Mouse (Mus musculus) cerebellum, adult 2 months (tissue): Measurements from ENCODE around the gene Ssbp3.

ENCODE experiments used
- CTCF ChIP-seq: fragments of 200-500 bp; IDR thresholded peaks from 2 replicates; pipeline ENCODE4 v1.5.1; 2011; ENCODE audit warnings: low read depth, mild to moderate bottlenecking, control low read depth, low read length, moderate library complexity, borderline replicate concordance; ENCODE audit not compliant: insufficient read depth
- POLR2A ChIP-seq: fragments of 200-500 bp; IDR thresholded peaks from 2 replicates; pipeline ENCODE4 v1.6.1; 2011; ENCODE audit warnings: low read length, control low read depth, borderline replicate concordance; ENCODE audit not compliant: insufficient read depth

DNA sequence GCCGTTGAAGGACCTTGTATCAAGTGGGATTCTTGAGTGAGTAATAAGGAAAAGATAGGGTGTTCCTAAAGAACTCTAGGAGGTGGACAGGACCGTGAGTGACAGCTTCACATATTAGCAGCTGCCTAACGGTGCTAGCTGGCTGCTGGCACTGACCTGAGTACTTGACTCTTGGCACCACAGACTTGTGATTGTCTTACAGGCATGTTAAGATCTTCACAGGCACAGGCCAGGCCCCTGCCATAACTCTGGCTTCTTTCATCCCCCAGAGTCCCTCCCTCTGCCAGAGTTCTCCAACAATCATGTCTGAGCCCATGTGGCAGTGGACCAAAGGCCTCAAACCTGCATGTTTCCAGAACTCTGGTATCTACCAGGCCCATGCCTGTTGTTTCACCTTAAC is 108.0 kb downstream of the Ssbp3 start:
- TF ChIP-seq CTCF (no peak), POLR2A (no peak)
